Mouse (Mus musculus) inflammation-experienced regulatory T-cells, adult 16 weeks (primary cell): ENCODE measurements around the gene Gm3106. TPM values are rescaled to one million over a fixed set of nuclear protein-coding genes. Genes with fewer than 3 reads are reported as not detected.

Experiments
- polyA plus RNA-seq: library from polyadenylated mRNA; unstranded; fragments of 100-300 nt; shearing (Covaris generic); gene quantifications from one replicate; pipeline ENCODE4 v1.2.1, GENCODE M21; 2017

Gene Gm3106
- not detected for polyA plus RNA-seq

GRCm38 (mm10) chr5:94217705-94218104 lies at the start of gene Gm3106:
TSS of gene Gm3106 (plus strand) at chr5:94218005.

Other genes with a start within 250 kb of the Gm3106 start
- gene BC061212, start 147.5 kb upstream of the Gm3106 start, polyA plus RNA-seq = not detected
- not detected for gene Gm6351, start 141.6 kb upstream of the Gm3106 start, polyA plus RNA-seq
- gene A430089I19Rik, start 88.8 kb downstream of the Gm3106 start, polyA plus RNA-seq = not detected
- not detected for gene Gm6502, start 96.4 kb downstream of the Gm3106 start, polyA plus RNA-seq
- not detected for gene AA792892, start 121.7 kb downstream of the Gm3106 start, polyA plus RNA-seq
- gene Gm7682, start 227.8 kb downstream of the Gm3106 start, polyA plus RNA-seq = not detected